ENCODE assay signal across 7 mouse cellular contexts in genomic region chr5:114980122-114980748, GRCm38 (mm10). TPM values are rescaled to one million over a fixed set of nuclear protein-coding genes. Genes with fewer than 3 reads are reported as not detected.
DNase-seq lines count a peak whose midpoint lies in the region; ATAC-seq lines count a peak whose summit lies in the region.

No protein-coding gene starts in this region.

- DNase-seq in R1 (ENCODE audit: low read depth, low spot score) = peak; percentile 42
- no peak for DNase-seq in embryonic facial prominence, embryonic 11.5 days (ENCODE audit: low spot score)
- peak; percentile 15 to 52 for DNase-seq in lung, postnatal 4 days
- no peak for DNase-seq in ovary, postnatal 36 days (ENCODE audit: low spot score)
- no peak for DNase-seq in cerebellum, adult 11 months
- DNase-seq in adrenal gland, postnatal 14 days = no peak

- 0 out of 2 replicates have a peak, but pooled peaks have one; percentile 15 for ATAC-seq in embryonic facial prominence, embryonic 11.5 days (replicated peaks; ENCODE audit: insufficient number of reproducible peaks, low FRiP score, low TSS enrichment, low read depth)
- peak; percentile 17; the same call in 1 of the 2 replicates for ATAC-seq in hindbrain, embryonic 16.5 days

- peak overlapping the region; percentile 31 for H3K4me3 ChIP-seq in embryonic facial prominence, embryonic 11.5 days (ENCODE audit: low read depth, low read length)
- peak overlapping the region; percentile 42 for H3K4me3 ChIP-seq in hindbrain, embryonic 16.5 days (ENCODE audit: low read length)

- H3K4me2 ChIP-seq in embryonic facial prominence, embryonic 11.5 days (ENCODE audit: low read depth, low read length) = peak overlapping the region; percentile 63
- H3K4me2 ChIP-seq in hindbrain, embryonic 16.5 days (ENCODE audit: low read length) = peak overlapping the region; percentile 92

- no peaks in the 10 kb centered on the region for H3K27me3 ChIP-seq in embryonic facial prominence, embryonic 11.5 days (ENCODE audit: control insufficient read depth, insufficient read depth, low read length)
- no peaks in the 10 kb centered on the region for H3K27me3 ChIP-seq in hindbrain, embryonic 16.5 days (replicated peaks; ENCODE audit: control insufficient read depth, insufficient read depth, low read length)

- H3K9ac ChIP-seq in embryonic facial prominence, embryonic 11.5 days (replicated peaks; ENCODE audit: low read length) = peak overlapping the region; percentile 35
- peak overlapping the region; percentile 52 for H3K9ac ChIP-seq in hindbrain, embryonic 16.5 days (ENCODE audit: low read depth, low read length)

- H3K36me3 ChIP-seq in embryonic facial prominence, embryonic 11.5 days (replicated peaks; ENCODE audit: control insufficient read depth, insufficient read depth, low read depth, low read length) = no peaks in the 10 kb centered on the region
- H3K36me3 ChIP-seq in hindbrain, embryonic 16.5 days (ENCODE audit: control insufficient read depth, insufficient read depth, low read length) = no peaks in the 10 kb centered on the region

- no peak overlapping the region for H3K27ac ChIP-seq in embryonic facial prominence, embryonic 11.5 days (replicated peaks; ENCODE audit: low read depth, low read length)
- no peak overlapping the region for H3K27ac ChIP-seq in hindbrain, embryonic 16.5 days (ENCODE audit: low read depth, low read length)

- no peaks in the 10 kb centered on the region for H3K9me3 ChIP-seq in embryonic facial prominence, embryonic 11.5 days (replicated peaks; ENCODE audit: control insufficient read depth, low read length)
- no peaks in the 10 kb centered on the region for H3K9me3 ChIP-seq in hindbrain, embryonic 16.5 days (ENCODE audit: control insufficient read depth, low read length)

- H3K4me1 ChIP-seq in embryonic facial prominence, embryonic 11.5 days (ENCODE audit: control insufficient read depth, insufficient read depth, low read length) = no peaks in the 10 kb centered on the region
- peaks cover 8% of the 10 kb centered on the region for H3K4me1 ChIP-seq in hindbrain, embryonic 16.5 days (ENCODE audit: control insufficient read depth, insufficient read depth, low read depth, low read length)

- 22% methylated on average over 16 of the region's 16 CpGs for WGBS in embryonic facial prominence, embryonic 11.5 days
- 38% methylated on average over 16 of the region's 16 CpGs for WGBS in hindbrain, embryonic 16.5 days

RNA-seq across cellular contexts. Expression of gene Hnf1a, which starts 9.3 kb away (rescaled TPM):
- not detected in 2 replicates for polyA plus RNA-seq in embryonic facial prominence, embryonic 11.5 days (2014; fragmentation: Nextera tagmentation; extraction: Ambion mirVana)
- not detected in 2 replicates for polyA plus RNA-seq in hindbrain, embryonic 16.5 days (2015; fragmentation: Nextera tagmentation; extraction: Ambion mirVana)
- 0.26 and 2.0 TPM in 2 replicates for total RNA-seq in adrenal gland, postnatal 14 days (2021)

RNA-seq across cellular contexts. Expression of gene Sppl3, which starts 30.7 kb away (rescaled TPM):
- 23.5 and 43.6 TPM in 2 replicates for polyA plus RNA-seq in embryonic facial prominence, embryonic 11.5 days (2014; fragmentation: Nextera tagmentation; extraction: Ambion mirVana)
- polyA plus RNA-seq in hindbrain, embryonic 16.5 days (2015; fragmentation: Nextera tagmentation; extraction: Ambion mirVana) = 17.3 and 19.1 TPM in 2 replicates
- 54.8 and 59.2 TPM in 2 replicates for total RNA-seq in adrenal gland, postnatal 14 days (2021)

RNA-seq across cellular contexts. Expression of gene 2210016L21Rik, which starts 38.3 kb away (rescaled TPM):
- 50.7 and 58.4 TPM in 2 replicates for polyA plus RNA-seq in embryonic facial prominence, embryonic 11.5 days (2014; fragmentation: Nextera tagmentation; extraction: Ambion mirVana)
- 125 and 142 TPM in 2 replicates for polyA plus RNA-seq in hindbrain, embryonic 16.5 days (2015; fragmentation: Nextera tagmentation; extraction: Ambion mirVana)
- 36.2 and 36.3 TPM in 2 replicates for total RNA-seq in adrenal gland, postnatal 14 days (2021)

RNA-seq across cellular contexts. Expression of gene Oasl1, which starts 57.2 kb away (rescaled TPM):
- polyA plus RNA-seq in embryonic facial prominence, embryonic 11.5 days (2014; fragmentation: Nextera tagmentation; extraction: Ambion mirVana) = 0.24 TPM in 2 replicates
- 0.26 and 0.31 TPM in 2 replicates for polyA plus RNA-seq in hindbrain, embryonic 16.5 days (2015; fragmentation: Nextera tagmentation; extraction: Ambion mirVana)
- 0.83 and 1.5 TPM in 2 replicates for total RNA-seq in adrenal gland, postnatal 14 days (2021)

Comparison
In these comparisons a context has a peak if more than half of its experiments do, and no peak if none do; other contexts are left out.
1. DNase-seq: peak in R1 (single experiment) and lung, postnatal 4 days (2 of 2); none in embryonic facial prominence, embryonic 11.5 days (single experiment), ovary, postnatal 36 days (single experiment), cerebellum, adult 11 months (single experiment) and adrenal gland, postnatal 14 days (single experiment).